Mouse (Mus musculus) embryonic stem cell, embryonic (primary cell): ENCODE results near the gene Wdr3.

Source experiments
- CTCF ChIA-PET, 4 experiments: fragments of 300-600 bp in 2 of 4; fragments of 350-600 bp in 2 of 4; sonication (Branson Sonifier 250); formaldehyde crosslinking; loops; one replicate each; lab custom pipeline; 2022; ENCODE audit warnings: inconsistent platforms in 2 of 4; lab: Charles Lee
- POLR2A ChIA-PET, 4 experiments: fragments of 300-600 bp in 2 of 4; fragments of 350-600 bp in 2 of 4; sonication (Branson Sonifier 250); formaldehyde crosslinking; loops; one replicate each; lab custom pipeline; 2022; ENCODE audit warnings: antibody characterized with exemption in 4 of 4, inconsistent platforms in 1 of 4; lab: Charles Lee

Wdr3 gene

GRCm38 (mm10) chr3:100162315-100163105 lies at the start of gene Wdr3, which contains the start of gene Gdap2:
Gene Wdr3, minus strand, starts transcription at chr3:100162407.
Gene Gdap2, plus strand, starts transcription at chr3:100162381.
- POLR2A ChIA-PET = interaction anchor here in 2 of 4 experiments (1.0 to 1.5 kb wide), 5 partner anchors 10 to 326 kb away, joined by 3 to 7 read pairs (median 4); no protein-coding TSS in a partner anchor
- CTCF ChIA-PET = interaction anchor here in 1 of 4 experiments (0.6 kb wide), 1 partner anchor 243 kb away, joined by 3 read pairs; no protein-coding TSS in a partner anchor

GRCm38 (mm10) chr3:100206973-100207372 lies 44.8 kb upstream of the Wdr3 start:
- CTCF ChIA-PET = no interaction called here
- POLR2A ChIA-PET = no interaction called here

GRCm38 (mm10) chr3:100201554-100201953 lies 39.3 kb upstream of the Wdr3 start:
- POLR2A ChIA-PET = interaction anchor here in 2 of 4 experiments (0.6 to 0.7 kb wide), 3 partner anchors 20 to 216 kb away, joined by 3 to 6 read pairs (median 3); no protein-coding TSS in a partner anchor

GRCm38 (mm10) chr3:100194210-100194609 lies 32.0 kb upstream of the Wdr3 start:
- ChIA-PET POLR2A (no interaction called here), CTCF (no interaction called here)

More at GRCm38 (mm10) chr3:100201554-100201953, 39.3 kb upstream of the Wdr3 start:
- CTCF ChIA-PET = no interaction called here

- CTCF ChIA-PET = no interaction called here
- POLR2A ChIA-PET = no interaction called here
Measured at GRCm38 (mm10) chr3:100189861-100190260, 27.7 kb upstream of the Wdr3 start.

GRCm38 (mm10) chr3:100189444-100189843 lies 27.2 kb upstream of the Wdr3 start:
- ChIA-PET POLR2A (no interaction called here), CTCF (no interaction called here)

- POLR2A ChIA-PET = interaction anchor here in 1 of 4 experiments (0.6 kb wide), 1 partner anchor 313 kb away, joined by 3 read pairs; no protein-coding TSS in a partner anchor
- CTCF ChIA-PET = no interaction called here
Measured at GRCm38 (mm10) chr3:100180471-100180870, 18.3 kb upstream of the Wdr3 start.

GRCm38 (mm10) chr3:100176031-100176430 lies 13.8 kb upstream of the Wdr3 start:
- ChIA-PET CTCF (no interaction called here), POLR2A (no interaction called here)

- ChIA-PET CTCF (interaction anchor here in 1 of 4 experiments (0.6 kb wide), 1 partner anchor 766 kb away, joined by 5 read pairs; no protein-coding TSS in a partner anchor), POLR2A (interaction anchor here in 3 of 4 experiments (0.6 to 1.4 kb wide), 5 partner anchors 8 to 913 kb away, joined by 4 to 7 read pairs (median 5); no protein-coding TSS in a partner anchor)
Measured at GRCm38 (mm10) chr3:100164991-100165390, 2.8 kb upstream of the Wdr3 start.

- POLR2A ChIA-PET = interaction anchor here in 2 of 4 experiments (0.6 to 1.4 kb wide), 3 partner anchors 9 to 325 kb away, joined by 3 read pairs; no protein-coding TSS in a partner anchor
- CTCF ChIA-PET = no interaction called here
Measured at GRCm38 (mm10) chr3:100163556-100163955, 1.3 kb upstream of the Wdr3 start.

GRCm38 (mm10) chr3:100161665-100162314 lies 417 bp downstream of the Wdr3 start:
- POLR2A ChIA-PET = interaction anchor here in 3 of 4 experiments (0.6 to 1.5 kb wide), 5 partner anchors 9 to 817 kb away, joined by 4 to 9 read pairs (median 6); no protein-coding TSS in a partner anchor
- CTCF ChIA-PET = no interaction called here

GRCm38 (mm10) chr3:100160682-100161445 lies 1.3 kb downstream of the Wdr3 start:
- POLR2A ChIA-PET = interaction anchor here in 3 of 4 experiments (0.6 to 1.5 kb wide), 5 partner anchors 8 to 817 kb away, joined by 4 to 9 read pairs (median 6); no protein-coding TSS in a partner anchor
- CTCF ChIA-PET = no interaction called here

GRCm38 (mm10) chr3:100122445-100122844 lies 39.8 kb downstream of the Wdr3 start:
- CTCF ChIA-PET = no interaction called here
- POLR2A ChIA-PET = interaction anchor here in 1 of 4 experiments (1.9 kb wide), 1 partner anchor 10 kb away, joined by 6 read pairs; no protein-coding TSS in a partner anchor

- ChIA-PET POLR2A (interaction anchor here in 1 of 4 experiments (1.9 kb wide), 1 partner anchor 11 kb away, joined by 6 read pairs; no protein-coding TSS in a partner anchor), CTCF (no interaction called here)
Measured at GRCm38 (mm10) chr3:100121961-100122360, 40.2 kb downstream of the Wdr3 start.

GRCm38 (mm10) chr3:100118681-100119080 lies 43.5 kb downstream of the Wdr3 start:
- ChIA-PET POLR2A (no interaction called here), CTCF (no interaction called here)

- POLR2A ChIA-PET = no interaction called here
Measured at GRCm38 (mm10) chr3:100106736-100107135, 55.5 kb downstream of the Wdr3 start.

GRCm38 (mm10) chr3:100102386-100103092 lies 59.7 kb downstream of the Wdr3 start:
- CTCF ChIA-PET = no interaction called here
- POLR2A ChIA-PET = interaction anchor here in 1 of 4 experiments (0.6 kb wide), 1 partner anchor 74 kb away, joined by 6 read pairs; no protein-coding TSS in a partner anchor

More at GRCm38 (mm10) chr3:100106736-100107135, 55.5 kb downstream of the Wdr3 start:
- CTCF ChIA-PET = no interaction called here
